Mouse (Mus musculus): Measurements from ENCODE around the gene Mgat4b. TPM values are rescaled to one million over a fixed set of nuclear protein-coding genes. Genes with fewer than 3 reads are reported as not detected.
A peak's percentile ranks its signal among the peaks of the same experiment; 100 is the strongest.

Gene Mgat4b
- total RNA-seq, 2 experiments from 2014 or later = 179 to 189 TPM

DNA sequence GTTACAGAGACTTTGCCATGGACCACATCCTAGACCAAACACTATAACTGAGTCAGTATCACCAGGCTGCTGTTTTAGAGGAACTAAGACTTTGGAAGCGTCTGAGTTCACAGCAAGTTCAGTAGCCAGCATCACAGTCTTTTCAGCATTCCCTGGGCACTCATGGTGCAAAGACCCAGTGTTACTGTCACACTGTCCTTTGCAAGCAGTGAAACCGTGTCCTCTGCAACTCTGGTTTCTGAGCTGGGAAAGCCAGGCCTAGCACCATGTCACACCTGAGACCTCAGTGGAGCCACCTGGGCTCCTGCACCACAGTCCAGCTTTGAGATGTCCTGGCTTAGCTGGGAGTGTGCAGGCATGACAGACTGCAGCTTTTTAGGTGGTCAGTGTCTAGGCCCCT is 11.8 kb upstream of the Mgat4b start:
- intact Hi-C loops (cut with DNase I) = no loop called here
- DNase-seq = no peak

DNA sequence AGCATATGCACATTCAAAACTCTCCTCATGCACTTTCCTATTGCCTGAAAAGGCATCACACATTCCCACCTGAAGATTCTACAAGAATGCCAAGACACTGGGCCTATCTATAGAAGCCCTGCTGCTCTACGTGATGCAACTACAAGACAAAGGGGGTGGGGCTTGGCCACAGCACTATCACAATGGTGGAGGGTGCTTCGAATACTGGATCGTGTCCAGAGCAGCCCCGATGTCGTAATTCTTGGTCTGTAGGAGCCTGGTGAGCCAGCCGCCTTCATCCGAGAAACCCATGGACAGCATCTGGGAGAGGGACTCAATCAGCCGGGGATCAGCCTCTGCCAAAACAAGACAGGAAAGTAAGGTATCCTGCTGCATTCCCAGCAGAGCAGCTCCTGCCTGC is 10.1 kb upstream of the Mgat4b start:
- intact Hi-C loops (cut with DNase I) = no loop called here
- no peak for DNase-seq

- intact Hi-C loops (cut with DNase I) = no loop called here
- no peak for DNase-seq
Observed at GRCm38 (mm10) chr11:50201590-50201989, 9.1 kb upstream of the Mgat4b start.

- intact Hi-C loops (cut with DNase I) = no loop called here
- DNase-seq = no peak
Observed at GRCm38 (mm10) chr11:50203302-50203827, 7.3 kb upstream of the Mgat4b start.

GRCm38 (mm10) chr11:50205434-50205833 is 5.3 kb upstream of the Mgat4b start:
- intact Hi-C loops (cut with DNase I) = no loop called here
- DNase-seq = no peak

DNA sequence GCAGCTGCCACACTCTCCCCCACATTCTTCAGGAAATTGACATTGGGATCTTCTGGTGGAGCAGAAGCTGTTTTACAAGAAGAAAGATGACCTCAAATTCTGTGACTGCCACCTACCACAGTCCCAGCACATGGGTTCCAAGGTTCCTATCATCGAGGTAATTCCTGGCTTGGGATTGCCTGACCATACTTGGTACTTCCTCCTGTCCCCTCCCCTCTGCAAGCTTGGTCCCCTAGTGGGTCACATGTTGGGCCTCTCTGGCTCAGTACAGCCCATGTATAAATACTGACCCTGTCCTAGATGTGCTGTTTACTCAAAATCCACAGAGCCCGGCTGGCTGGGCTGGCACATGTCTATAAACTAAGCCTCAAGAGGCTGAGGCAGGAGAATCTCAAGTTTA is 4.7 kb upstream of the Mgat4b start:
- intact Hi-C loops (cut with DNase I) = no loop called here
- no peak for DNase-seq

- no peak for DNase-seq
Observed at GRCm38 (mm10) chr11:50207344-50207743, 3.3 kb upstream of the Mgat4b start.

GRCm38 (mm10) chr11:50208039-50208438 is 2.7 kb upstream of the Mgat4b start:
- intact Hi-C loops (cut with DNase I) = no loop called here
- no peak for DNase-seq

More at GRCm38 (mm10) chr11:50207344-50207743, 3.3 kb upstream of the Mgat4b start:
- intact Hi-C loops (cut with DNase I) = no loop called here

- intact Hi-C loops (cut with DNase I) = no loop called here
- DNase-seq = peak; percentile 97
Observed at GRCm38 (mm10) chr11:50210101-50210504, 587 bp upstream of the Mgat4b start.

GRCm38 (mm10) chr11:50211322-50212059 is 801 bp downstream of the Mgat4b start:
- no peak for DNase-seq
- intact Hi-C loops (cut with DNase I) = no loop called here

- intact Hi-C loops (cut with DNase I) = no loop called here
- DNase-seq = no peak
Observed at GRCm38 (mm10) chr11:50212060-50212739, 1.5 kb downstream of the Mgat4b start.

DNA sequence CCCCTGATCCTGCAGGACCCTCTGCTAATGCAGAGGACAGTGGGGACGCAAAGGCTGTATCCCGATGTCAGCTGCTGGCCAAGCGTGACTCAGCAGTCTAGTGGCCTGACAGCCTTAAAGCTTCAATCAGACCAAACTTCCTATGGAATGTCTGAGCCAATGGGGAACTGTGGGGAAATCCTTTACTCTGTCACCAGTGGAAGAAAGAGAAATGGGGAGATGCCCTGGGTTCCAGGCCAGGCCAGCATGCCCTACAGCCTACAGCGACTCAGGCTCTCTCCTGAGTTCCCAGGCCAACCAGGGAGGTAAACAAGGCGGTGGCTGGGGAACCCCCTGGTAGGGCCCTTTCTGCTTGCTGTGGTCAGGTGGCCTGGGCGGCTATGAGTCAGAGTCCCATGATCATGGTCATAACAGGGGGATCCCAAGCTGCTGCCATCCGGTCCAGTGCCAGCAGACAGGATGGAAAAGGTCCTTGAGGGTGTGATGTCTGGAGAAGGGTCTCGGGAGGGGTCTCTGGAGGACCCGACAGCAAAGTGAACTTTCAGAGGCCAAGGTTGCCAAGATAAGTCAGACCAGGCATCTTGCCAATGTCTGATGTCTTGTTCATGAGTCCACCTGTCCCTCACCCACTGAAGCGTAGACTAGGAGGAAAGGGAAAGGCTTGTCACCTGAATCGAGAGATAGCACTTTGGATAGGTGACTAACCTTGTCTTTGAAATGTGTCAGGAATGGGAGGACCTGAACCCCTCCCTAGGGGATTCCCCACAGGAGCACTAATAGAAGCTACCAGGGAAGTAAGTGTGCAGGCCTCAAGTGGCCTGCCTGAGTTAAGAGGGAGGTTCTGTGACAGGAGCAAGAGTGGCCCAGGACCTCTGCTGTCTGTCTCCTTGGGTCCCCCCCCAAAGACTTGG is 2.4 kb downstream of the Mgat4b start:
- intact Hi-C loops (cut with DNase I) = no loop called here
- no peak for DNase-seq

DNA sequence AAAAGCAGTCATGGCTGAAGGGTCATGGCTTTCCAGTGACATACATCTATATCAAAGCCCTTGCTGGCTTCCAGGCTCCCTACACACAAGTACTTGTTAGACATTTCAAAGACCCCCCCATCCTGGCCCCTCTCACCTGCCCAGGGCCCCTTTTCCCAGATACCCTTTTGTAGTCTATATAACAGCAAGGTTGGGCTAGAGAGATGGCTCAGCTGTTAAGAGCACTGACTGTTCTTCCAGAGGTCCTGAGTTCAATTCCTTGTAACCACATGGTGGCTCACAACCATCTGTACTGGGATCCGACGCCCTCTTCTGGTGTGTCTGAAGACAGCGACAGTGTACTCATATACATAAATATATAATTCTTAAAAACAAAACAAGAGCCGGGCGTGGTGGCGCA is 3.9 kb downstream of the Mgat4b start:
- intact Hi-C loops (cut with DNase I) = no loop called here
- DNase-seq = no peak

DNA sequence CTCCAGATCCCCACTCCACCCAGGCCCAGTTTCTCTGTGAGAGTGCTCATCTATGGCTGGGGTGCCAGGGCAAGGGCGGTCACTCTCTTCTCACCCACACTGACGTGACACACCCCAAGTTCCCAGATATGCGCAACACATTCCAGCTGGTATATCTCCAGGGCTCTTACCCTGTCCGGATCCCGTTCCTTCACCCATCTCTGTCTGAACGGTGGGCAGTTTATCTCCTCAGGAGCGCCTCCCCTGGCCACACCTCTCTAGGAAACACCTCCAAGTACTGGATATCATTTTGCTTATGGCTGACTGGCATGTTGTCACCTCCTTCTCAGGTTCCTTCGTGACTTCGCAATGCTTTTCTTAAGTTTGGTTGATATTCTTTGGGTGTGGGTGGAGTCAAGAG is 4.9 kb downstream of the Mgat4b start:
- no peak for DNase-seq
- intact Hi-C loops (cut with DNase I) = no loop called here

- intact Hi-C loops (cut with DNase I) = no loop called here
- DNase-seq = no peak
Observed at GRCm38 (mm10) chr11:50216724-50217366, 6.2 kb downstream of the Mgat4b start.

GRCm38 (mm10) chr11:50217811-50218210 is 7.1 kb downstream of the Mgat4b start:
- no peak for DNase-seq

GRCm38 (mm10) chr11:50219833-50220232 is 9.1 kb downstream of the Mgat4b start:
- no peak for DNase-seq
- intact Hi-C loops (cut with DNase I) = no loop called here

More at GRCm38 (mm10) chr11:50217811-50218210, 7.1 kb downstream of the Mgat4b start:
- intact Hi-C loops (cut with DNase I) = no loop called here

GRCm38 (mm10) chr11:50222559-50223276 is 12.0 kb downstream of the Mgat4b start:
- DNase-seq = no peak
- intact Hi-C loops (cut with DNase I) = no loop called here

- intact Hi-C loops (cut with DNase I) = no loop called here
- no peak for DNase-seq
Observed at GRCm38 (mm10) chr11:50223783-50224662, 13.3 kb downstream of the Mgat4b start.

Data from left cerebral cortex, postnatal 4 days (tissue).